Mouse (Mus musculus): Measurements from ENCODE around the gene Vars. TPM values are rescaled to one million over a fixed set of nuclear protein-coding genes. Genes with fewer than 3 reads are reported as not detected.
"Not testable (repeated sequence)": the region's sequence is repeated elsewhere in the genome, so short reads cannot be mapped to it uniquely, and the experiment has no call there.

Gene Vars
- total RNA-seq, 2 experiments from 2014 or later: 24.5 to 26.0 TPM

DNA sequence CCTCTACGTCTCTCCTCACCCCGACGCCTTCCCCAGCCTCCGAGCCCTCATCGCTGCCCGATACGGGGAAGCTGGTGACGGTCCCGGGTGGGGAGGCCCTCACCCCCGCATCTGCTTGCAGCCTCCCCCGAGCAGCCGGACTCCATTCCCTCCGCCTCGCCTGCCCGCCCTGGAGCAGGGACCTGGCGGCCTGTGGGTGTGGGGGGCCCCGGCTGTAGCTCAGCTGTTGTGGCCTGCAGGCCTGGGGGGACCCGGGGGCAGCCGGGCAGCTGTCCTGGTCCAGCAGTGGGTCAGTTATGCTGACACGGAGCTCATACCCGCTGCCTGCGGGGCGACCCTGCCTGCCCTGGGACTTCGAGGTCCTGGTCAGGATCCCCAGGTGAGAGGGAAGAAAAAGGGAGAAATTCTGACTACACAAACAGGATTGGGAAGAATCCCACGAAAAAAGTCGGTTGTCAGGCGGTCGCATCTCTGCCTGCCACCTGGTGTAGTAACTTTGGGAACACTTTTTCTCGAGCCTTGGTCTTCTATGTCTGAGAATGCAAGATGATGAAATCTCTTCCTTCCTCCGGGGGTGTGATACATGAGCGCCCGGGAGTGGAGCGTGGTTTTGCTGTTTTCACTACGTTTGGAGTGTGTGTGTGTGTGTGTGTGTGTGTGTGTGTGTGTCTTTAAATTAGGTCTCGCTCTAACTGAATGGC lies 815 bp downstream of the Vars start:
- intact Hi-C loops (cut with DNase I): no loop called here
- DNase-seq: peak in 1 of 2 experiments; percentile 23

DNA sequence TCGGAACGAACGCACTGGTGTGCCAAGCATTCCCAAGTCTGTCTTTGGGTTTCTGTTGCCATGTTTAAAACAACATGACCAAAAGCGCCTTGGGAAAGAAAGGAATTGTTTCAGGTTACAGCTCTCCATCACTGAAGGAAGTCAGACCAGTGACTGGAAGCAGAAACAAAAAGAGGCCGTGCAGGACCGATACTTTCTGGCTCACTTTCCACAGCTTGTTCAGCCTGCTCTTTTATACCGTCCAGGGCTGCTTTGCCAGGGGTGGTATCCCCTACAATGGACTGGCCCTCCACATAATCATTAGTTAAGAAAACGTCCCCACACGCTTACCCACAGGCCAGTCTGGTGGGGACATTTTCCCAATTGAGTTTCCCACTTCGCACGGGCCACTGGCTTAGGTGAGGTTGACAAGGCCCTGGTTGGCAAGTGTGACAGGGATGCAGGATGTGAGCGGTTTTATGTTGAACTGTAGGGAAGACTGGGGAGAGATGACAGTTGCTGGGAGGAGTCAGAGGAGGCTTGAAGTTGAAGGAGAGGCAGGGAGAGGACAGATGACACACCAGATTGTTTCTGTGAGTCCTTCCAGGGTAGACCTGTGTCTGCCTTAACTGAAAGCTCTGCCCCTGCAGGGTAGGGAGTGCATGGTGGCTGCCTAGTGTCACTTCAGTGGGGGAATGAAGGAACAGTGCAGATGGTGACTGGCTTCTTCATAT lies 1.5 kb downstream of the Vars start:
- DNase-seq: no peak
- intact Hi-C loops (cut with DNase I): no loop called here

DNA sequence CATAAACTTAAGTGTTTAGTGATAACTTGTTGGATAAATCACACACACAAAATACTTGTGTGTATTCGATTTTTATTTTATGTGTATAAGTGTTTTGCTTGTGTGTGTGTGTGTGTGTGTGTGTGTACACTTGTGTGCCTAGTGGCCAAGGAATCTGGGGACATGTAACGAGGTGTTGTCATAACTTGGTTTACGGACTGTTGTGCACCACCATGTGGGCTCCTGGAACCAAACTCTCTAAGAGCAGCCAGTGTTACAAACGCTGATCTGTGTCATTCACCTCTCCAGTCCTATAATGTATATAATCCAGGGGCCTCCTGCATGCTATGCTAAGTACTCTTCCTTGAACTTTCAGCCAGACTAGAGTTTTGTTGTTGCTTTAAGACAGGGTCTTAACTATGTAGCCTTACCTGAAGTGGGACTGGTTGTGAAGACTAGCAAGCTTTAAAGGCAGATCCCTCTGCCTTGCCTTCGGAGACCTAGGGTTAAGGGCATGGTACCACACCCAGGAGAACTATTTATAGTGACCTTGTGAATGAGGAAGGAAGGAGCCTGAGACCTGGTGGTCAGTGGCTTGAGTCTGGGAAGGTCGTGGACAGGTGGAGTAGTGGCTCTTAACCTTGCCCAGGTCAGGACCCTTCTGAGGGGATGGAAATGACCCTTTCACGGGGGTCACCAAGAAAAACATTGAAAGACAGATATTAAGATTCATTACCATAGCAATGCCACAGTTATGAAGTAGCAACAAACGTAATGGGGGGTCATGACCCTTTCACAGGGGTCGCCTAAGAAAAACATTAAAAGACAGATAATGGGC lies 2.4 kb downstream of the Vars start:
- no peak for DNase-seq
- intact Hi-C loops (cut with DNase I): no loop called here

DNA sequence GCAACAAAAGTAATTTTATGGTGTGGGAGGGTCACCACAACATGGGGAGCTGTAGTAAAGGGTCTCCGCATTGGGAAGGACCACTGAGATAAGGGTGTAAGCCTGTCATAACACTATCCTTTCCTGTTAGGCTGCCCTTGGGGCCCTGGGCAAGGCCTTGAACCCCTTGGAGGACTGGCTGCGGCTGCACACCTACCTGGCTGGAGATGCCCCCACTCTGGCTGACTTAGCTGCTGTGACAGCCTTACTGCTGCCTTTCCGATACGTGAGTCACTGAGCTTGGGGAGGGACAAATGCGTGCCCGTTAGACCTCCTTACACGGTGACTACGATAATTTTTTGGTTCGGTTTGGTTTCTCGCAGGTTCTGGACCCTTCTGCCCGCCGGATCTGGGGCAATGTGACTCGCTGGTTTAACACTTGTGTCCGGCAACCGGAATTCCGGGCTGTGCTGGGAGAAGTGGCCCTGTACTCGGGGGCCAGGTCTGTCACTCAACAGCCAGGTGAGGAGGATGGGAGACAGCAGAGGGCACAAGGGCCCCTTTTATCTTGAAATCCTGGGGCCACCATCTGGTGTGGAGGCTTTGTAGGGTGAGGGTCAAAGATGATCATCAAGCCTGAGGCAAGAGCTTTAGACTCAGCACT lies 3.4 kb downstream of the Vars start:
- intact Hi-C loops (cut with DNase I): no loop called here
- DNase-seq: no peak

DNA sequence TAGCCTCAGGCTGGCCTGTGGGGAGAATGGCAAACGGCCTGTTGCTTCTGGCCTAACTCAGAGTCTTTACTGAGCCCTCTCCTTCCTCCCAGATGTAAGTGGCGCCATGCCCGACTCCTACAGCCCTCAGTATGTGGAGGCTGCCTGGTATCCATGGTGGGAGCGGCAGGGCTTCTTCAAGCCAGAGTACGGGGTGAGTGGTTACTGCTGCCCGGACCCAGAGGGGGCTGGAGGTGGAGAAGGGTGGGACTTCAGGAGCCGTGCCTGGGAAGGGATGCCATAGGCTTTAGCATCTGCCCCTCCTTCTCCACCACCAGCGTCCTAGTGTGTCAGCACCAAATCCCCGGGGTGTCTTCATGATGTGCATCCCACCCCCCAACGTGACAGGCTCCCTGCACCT lies 4.4 kb downstream of the Vars start:
- intact Hi-C loops (cut with DNase I): no loop called here

DNA sequence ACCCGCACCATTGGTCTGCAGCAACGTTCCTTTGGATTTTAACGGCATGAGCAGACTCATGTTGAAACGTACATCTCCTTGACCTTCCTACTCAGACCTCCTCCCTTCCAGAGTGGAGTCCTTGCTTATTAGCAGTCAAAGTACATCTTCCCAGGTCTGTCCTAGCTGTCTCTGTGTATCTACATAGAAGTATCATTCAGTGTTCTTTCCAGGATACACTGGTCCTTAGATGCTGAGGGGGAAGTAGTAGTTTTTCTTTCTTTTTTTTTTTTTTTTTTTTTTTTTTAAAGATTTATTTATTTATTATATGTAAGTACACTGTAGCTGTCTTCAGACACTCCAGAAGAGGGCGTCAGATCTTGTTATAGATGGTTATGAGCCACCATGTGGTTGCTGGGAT lies 5.1 kb downstream of the Vars start:
- DNase-seq; intact Hi-C loops (cut with DNase I): not testable (repeated sequence)

More for the DNA sequence above, 4.4 kb downstream of the Vars start:
- DNase-seq: no peak

DNA sequence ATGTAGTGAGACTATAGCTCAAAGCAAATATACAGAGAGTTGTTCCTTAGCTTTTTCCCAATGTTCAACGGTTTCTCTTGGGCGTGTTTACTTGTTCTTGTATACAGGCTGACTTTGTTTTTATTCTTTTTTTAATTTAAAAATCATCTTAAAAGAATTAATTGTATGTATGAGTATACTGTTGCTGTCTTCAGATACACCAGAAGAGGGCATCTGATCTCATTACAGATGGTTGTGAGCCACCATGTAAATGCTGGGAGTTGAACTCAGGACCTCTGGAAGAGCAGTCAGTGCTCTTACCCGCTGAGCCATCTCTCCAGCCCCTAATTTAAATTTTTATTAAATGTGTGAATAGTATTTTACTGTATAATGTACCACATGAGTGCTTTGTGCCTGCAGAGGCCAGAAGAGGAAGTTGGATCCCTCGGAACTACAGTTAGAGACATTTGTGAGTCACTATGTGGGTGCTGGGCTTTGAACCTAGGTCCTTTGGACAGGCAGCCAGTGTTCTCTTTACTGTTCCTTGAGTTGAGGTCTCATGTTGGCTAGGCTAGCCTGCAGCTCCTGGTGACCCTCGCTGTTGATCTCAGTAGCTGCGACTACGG lies 6.7 kb downstream of the Vars start:
- intact Hi-C loops (cut with DNase I): no loop called here
- no peak for DNase-seq

DNA sequence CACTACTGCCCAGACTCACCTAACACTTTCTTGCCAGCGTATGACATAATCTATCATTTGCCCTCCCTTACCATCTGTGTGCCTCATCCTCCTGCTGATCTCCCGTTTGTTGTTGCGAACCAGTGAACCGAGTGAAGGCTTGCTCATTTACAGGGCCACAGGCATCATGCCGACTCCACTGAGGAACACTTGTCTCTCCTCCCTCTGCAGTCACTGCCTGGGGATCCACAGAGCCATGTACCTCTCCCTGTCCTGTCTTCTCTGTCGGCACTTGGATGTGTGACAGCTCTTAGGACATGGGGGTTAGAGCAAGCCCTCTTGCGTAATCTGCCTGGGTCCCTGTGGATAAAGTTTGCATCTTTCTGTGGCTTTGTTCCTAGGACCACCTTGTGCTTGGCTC lies 8.8 kb downstream of the Vars start:
- no peak for DNase-seq
- intact Hi-C loops (cut with DNase I): no loop called here

DNA sequence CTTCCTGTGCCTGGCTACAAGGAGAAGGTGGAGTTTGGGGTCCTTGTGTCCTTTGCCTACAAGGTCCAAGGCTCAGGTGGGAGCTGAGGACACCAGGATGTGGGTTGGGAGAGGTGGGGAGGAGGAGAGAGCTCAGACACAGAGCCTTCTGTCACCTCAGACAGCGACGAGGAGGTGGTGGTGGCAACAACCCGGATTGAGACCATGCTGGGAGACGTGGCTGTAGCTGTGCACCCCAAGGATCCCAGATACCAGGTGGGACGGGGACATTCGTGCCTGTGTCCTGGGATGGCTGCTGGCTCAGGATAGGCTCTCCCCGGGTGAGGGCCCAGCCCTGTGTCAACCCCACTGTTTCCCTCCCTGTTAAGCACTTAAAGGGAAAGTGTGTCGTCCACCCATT lies 10.7 kb downstream of the Vars start:
- DNase-seq: no peak
- intact Hi-C loops (cut with DNase I): no loop called here

DNA sequence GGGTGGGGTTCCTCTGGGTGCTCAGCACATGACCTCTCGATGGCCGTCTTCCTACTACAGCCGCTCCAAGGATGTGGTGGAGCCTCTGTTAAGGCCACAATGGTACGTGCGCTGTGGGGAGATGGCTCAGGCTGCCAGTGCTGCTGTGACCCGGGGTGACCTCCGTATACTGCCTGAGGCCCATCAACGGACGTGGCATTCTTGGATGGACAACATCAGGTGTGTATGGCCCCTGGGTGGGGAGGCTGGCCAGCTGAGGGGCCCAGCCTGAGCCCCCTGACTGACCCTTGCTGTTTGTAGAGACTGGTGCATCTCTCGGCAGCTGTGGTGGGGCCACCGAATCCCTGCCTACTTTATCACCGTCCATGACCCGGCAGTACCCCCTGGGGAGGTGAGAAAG lies 11.6 kb downstream of the Vars start:
- DNase-seq: no peak
- intact Hi-C loops (cut with DNase I): no loop called here

DNA sequence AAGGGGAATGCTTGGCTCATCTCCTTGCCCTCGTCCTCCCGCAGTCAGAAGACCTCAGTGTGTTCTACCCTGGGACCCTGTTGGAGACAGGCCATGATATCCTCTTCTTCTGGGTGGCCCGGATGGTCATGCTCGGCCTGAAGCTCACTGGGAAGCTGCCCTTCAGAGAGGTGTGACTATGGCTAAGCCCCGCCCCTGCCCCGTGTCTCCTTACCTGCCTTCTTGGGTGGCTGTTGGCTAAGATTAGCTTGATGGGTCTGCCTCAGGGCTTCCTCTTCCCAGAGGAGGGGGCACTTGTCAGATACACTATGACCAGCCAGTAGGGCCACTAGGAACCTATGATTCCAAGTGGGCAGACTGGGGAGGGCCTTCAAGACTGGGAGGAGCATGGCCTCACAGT lies 12.4 kb downstream of the Vars start:
- no peak for DNase-seq
- intact Hi-C loops (cut with DNase I): no loop called here

DNA sequence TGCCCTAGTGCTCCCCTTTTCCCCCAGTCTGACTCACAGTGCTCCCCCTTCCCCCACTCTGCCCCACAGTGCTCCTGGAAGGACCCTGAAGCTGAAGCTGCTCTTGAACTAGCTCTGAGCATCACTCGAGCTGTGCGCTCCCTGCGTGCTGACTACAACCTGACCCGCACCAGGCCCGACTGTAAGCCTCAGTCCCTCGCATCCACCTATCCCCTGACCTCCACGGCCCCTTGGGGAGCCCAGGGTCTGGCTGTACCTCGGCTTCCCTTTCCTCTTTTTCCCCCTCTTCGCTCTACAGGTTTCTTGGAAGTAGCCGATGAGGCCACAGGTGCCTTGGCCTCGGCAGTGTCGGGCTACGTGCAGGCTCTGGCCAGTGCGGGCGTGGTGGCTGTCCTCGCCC lies 14.5 kb downstream of the Vars start:
- DNase-seq: no peak
- intact Hi-C loops (cut with DNase I): no loop called here

DNA sequence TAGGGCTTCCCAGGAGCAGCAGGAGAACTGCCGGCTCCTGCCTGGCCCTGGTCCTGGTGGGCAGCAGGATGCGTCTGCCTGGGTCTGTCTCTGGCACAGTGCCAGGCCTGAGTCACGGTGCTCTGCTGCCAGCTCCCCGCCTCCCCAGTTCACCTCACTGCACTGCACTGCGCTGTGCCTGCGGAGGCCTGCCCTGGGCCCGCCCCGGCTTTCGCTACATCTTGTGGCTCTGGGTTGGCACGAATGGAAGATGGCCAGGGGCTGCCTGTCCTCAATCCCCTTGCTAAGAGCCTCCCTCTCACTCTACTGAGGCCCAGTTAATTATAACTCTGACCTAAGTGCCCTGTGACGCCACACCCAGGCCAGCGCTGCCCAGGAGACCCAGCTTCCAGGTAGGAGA lies 15.6 kb downstream of the Vars start, which contains the start of gene Vwa7:
Gene Vwa7 (plus strand): TSS at position 204 of the 400 bp plus-strand sequence.
- intact Hi-C loops (cut with DNase I): no loop called here
- peak; percentile 41 to 54 for DNase-seq

DNA sequence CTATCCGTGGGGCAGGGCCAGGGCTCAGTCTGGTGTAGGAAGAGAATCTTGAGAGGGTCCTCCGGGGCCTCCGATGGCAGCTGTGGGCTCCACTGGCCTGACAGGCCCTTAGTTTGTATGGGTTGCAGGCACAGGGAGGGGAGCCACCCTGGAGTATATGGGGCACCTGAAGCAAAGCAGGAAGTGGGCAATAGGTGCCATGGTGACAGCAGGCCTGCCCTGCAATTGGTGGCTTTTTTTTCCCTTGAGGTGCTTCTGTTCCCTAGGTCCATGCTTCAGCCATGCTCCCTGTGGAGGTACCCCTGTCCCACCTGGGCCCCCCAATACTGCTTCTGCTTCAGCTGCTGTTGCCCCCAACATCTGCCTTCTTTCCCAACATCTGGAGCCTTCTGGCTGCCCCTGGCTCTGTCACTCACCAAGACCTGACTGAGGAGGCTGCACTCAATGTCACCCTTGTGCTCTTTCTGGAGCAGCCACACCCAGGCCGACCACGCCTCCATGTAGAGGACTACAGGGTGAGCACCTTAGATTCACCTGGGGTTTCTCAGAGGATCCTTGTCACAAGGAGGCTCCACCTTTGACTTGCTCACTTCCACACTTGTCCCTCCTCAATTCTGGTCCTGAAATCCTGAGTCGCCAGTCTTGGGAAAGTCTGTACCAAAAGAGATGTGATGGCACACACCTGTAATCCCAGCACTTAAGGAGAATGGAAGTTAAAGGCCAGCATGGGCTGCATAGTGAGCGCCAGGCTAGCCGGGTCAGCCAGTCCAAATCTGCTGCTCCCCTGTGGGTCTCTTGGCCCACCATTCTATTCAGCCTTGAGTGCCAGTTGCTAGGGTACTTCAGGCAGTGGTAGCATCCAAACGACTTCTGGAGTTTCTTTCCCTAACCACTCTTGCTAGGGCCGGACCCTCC lies 16.3 kb downstream of the Vars start:
- intact Hi-C loops (cut with DNase I): no loop called here
- DNase-seq: no peak

DNA sequence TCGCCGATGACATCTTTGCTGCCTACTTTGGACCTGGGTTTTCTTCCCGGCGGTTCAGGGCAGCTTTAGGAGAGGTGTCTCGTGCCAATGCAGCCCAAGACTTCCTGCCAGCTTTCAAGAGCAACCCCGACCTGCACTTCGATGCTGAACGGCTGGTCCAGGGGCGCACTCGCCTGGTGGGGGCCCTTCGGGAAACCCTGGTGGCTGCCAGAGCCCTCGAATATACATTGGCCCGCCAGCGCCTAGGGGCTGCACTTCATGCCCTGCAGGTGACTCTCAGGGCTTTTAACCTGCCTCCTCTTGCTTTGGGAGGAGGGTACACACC lies 16.9 kb downstream of the Vars start:
- no peak for DNase-seq
- intact Hi-C loops (cut with DNase I): no loop called here

DNA sequence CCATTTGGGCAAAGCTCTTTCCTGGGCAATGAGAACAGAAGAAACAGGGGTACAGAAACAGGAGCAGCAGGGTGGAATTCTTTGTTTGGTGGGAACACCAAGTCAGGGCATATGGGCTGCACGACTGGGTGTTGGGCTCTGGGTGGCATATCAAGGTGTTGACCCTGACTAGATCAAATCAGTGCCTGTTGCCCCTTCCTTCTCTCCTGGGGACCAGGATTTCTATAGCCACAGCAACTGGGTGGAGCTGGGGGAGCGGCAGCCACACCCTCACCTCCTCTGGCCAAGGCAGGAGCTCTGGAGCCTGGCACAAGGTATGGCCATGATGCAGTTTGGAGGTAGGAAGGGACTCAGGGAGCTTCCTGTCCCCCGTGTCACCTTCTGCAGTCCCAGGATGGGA lies 17.4 kb downstream of the Vars start:
- intact Hi-C loops (cut with DNase I): no loop called here
- no peak for DNase-seq

DNA sequence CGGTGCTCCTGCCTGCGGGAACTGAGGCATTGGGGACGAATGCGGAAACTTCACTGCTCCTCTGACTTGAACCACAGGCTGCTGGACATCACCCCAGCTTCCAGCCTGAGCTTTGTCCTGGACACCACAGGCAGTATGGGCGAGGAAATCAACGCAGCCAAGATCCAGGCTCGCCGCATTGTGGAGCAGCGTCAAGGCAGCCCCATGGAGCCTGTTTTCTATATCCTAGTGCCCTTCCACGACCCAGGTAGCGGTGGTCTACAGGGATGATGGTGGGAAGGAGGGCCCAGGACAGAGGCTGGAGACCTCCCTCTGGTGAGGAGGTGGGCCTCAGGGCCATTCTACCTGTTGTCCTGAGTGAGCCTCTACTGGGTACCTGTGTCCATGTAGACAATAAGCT lies 19.1 kb downstream of the Vars start:
- no peak for DNase-seq
- intact Hi-C loops (cut with DNase I): loop anchor here (2.0 kb wide), 1 partner anchor 59 kb away; the partner anchor contains the start of gene Ly6g6d

DNA sequence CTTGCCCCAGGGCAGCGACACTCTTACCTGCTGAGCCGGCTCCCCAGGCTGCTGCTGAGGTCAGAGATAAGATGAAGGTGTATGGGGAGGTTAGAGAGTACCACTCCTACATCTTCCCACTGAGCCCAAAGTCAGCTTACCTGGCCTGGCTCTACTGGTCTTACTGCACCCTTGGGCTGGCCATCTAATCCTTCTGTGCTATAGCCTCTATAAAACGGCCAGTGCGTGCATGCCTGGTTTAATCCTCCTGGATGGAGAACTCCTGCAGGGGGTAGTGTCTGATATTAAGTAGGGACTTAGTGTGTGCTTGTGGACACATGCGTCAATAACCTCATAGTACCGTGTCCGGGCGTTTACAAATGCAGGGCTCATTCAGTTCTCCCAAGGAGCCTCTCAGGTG lies 19.8 kb downstream of the Vars start:
- no peak for DNase-seq
- intact Hi-C loops (cut with DNase I): loop anchor here (2.0 kb wide), 1 partner anchor 58 kb away; the partner anchor contains the start of gene Ly6g6d

DNA sequence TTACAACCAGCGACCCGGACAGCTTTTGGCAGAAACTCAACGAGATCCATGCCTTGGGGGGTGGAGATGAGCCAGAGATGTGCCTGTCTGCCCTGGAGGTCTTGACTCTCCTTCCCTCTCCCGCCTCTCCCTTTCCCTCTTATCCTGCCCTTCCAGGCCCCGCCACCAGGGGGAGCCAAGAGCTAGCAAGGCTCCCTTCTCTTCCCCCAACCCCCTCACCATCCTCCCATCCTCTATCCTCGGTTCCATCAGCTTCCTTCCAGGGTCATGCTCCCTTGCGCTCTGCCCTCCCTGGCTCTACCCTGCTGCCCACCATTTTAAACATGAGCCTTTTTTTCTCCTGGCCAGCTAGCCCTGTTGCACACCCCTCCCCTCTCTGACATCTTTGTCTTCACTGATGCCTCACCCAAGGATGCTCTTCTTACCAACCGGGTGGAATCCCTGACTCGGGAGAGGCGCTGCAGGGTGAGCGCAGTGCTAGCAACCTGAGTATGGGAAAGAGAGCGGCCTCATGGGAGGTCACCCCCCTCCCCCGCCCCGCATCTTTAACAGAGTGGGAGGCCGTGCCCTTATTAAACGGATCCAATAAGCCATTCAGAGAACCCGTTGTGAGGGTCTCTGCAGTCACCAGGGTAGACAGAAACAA lies 20.5 kb downstream of the Vars start:
- peak; percentile 89 to 94 for DNase-seq
- intact Hi-C loops (cut with DNase I): loop anchor here (1.0 to 2.0 kb wide), 2 partner anchors 58 to 85 kb away; partner anchors contain the start of gene Ly6g6d

Data from heart, postnatal 14 days (tissue).